In genomic region chr4:10912611-10913301, GRCm38 (mm10) we compare ENCODE assay signal across 8 mouse cellular contexts. TPM values are rescaled to one million over a fixed set of nuclear protein-coding genes. Genes with fewer than 3 reads are reported as not detected.
DNase-seq lines count a peak whose midpoint lies in the region; ATAC-seq and TF ChIP-seq lines count a peak whose summit lies in the region.

No protein-coding gene starts in this region.

- no peak overlapping the region for H3K4me2 ChIP-seq in intestine, embryonic 15.5 days (replicated peaks)
- H3K4me2 ChIP-seq in midbrain, embryonic 11.5 days: no peak overlapping the region

- H3K27me3 ChIP-seq in intestine, embryonic 15.5 days (replicated peaks): no peaks in the 10 kb centered on the region
- no peaks in the 10 kb centered on the region for H3K27me3 ChIP-seq in midbrain, embryonic 11.5 days (ENCODE audit: control insufficient read depth, insufficient read depth, low read length)

- no peak overlapping the region for H3K4me3 ChIP-seq in cortical plate, adult 2 months (ENCODE audit: insufficient read depth, low read length)
- no peak overlapping the region for H3K4me3 ChIP-seq in intestine, embryonic 15.5 days (replicated peaks)
- H3K4me3 ChIP-seq in midbrain, embryonic 11.5 days (ENCODE audit: low read depth, low read length): no peak overlapping the region

- no peaks in the 10 kb centered on the region for H3K9me3 ChIP-seq in intestine, embryonic 15.5 days
- no peaks in the 10 kb centered on the region for H3K9me3 ChIP-seq in midbrain, embryonic 11.5 days (ENCODE audit: control insufficient read depth, low read length)

- WGBS in intestine, embryonic 15.5 days: 33% methylated on average over 7 of the region's 7 CpGs
- 27% methylated on average over 7 of the region's 7 CpGs for WGBS in midbrain, embryonic 11.5 days

- peak; percentile 89 for ATAC-seq in intestine, embryonic 15.5 days
- peak; percentile 90 for ATAC-seq in midbrain, embryonic 11.5 days (ENCODE audit: low FRiP score)

- no peaks in the 10 kb centered on the region for H3K36me3 ChIP-seq in intestine, embryonic 15.5 days
- no peaks in the 10 kb centered on the region for H3K36me3 ChIP-seq in midbrain, embryonic 11.5 days (ENCODE audit: control insufficient read depth, insufficient read depth, low read length)

- H3K4me1 ChIP-seq in cortical plate, adult 2 months (ENCODE audit: control insufficient read depth, insufficient read depth, low read length): no peaks in the 10 kb centered on the region
- H3K4me1 ChIP-seq in intestine, embryonic 15.5 days (replicated peaks): no peaks in the 10 kb centered on the region
- H3K4me1 ChIP-seq in midbrain, embryonic 11.5 days (ENCODE audit: control insufficient read depth, insufficient read depth, low read length): no peaks in the 10 kb centered on the region

- TF ChIP-seq CTCF in cortical plate, adult 2 months (IDR thresholded peaks at IDR 0.05; ENCODE audit: extremely low read depth, insufficient read depth, low read length): peak; percentile 89

- H3K9ac ChIP-seq in intestine, embryonic 15.5 days: no peak overlapping the region
- no peak overlapping the region for H3K9ac ChIP-seq in midbrain, embryonic 11.5 days (ENCODE audit: low read length)

- intact Hi-C loops in left cerebral cortex, postnatal 14 days (cut with DNase I): loop anchor here (2.0 kb wide), 1 partner anchor 252 kb away; no protein-coding TSS in a partner anchor

- DNase-seq in adrenal gland, adult (ENCODE audit: inconsistent age in 2 of 2, low spot score in 1 of 2): peak; percentile 84 to 96
- peak; percentile 89 for DNase-seq in gastrocnemius, postnatal 10 days
- DNase-seq in left cerebral cortex, postnatal 14 days (ENCODE audit: low spot score in 2 of 2): peak; percentile 93 to 96
- DNase-seq in midbrain, embryonic 11.5 days (ENCODE audit: low spot score, missing footprints): peak; percentile 99
- DNase-seq in skeletal muscle tissue, adult 2 months (ENCODE audit: low read depth, low spot score): peak; percentile 52
- DNase-seq in yolk sac, embryonic 10.5 days (ENCODE audit: low spot score): peak; percentile 74

- no peak overlapping the region for H3K27ac ChIP-seq in cortical plate, adult 2 months (ENCODE audit: insufficient read depth, low read length)
- H3K27ac ChIP-seq in intestine, embryonic 15.5 days: no peak overlapping the region
- no peak overlapping the region for H3K27ac ChIP-seq in midbrain, embryonic 11.5 days (ENCODE audit: low read depth, low read length)

- TF ChIP-seq POLR2A in cortical plate, adult 2 months (IDR thresholded peaks at IDR 0.05; ENCODE audit: extremely low read depth, insufficient read depth, low read length): no peak

RNA-seq across cellular contexts. Expression of gene 2610301B20Rik, which starts 38.5 kb away (rescaled TPM):
- polyA plus RNA-seq in cortical plate, adult 2 months (2012; rRNA removed): 41.8 and 44.5 TPM in 2 replicates
- 1 to 10 TPM; 4.9 to 5.6 TPM for total RNA-seq in gastrocnemius, postnatal 10 days (2021)
- 21.4 TPM in 2 replicates for polyA plus RNA-seq in intestine, embryonic 15.5 days (2015; fragmentation: Nextera tagmentation; extraction: Ambion mirVana)
- total RNA-seq in left cerebral cortex, postnatal 14 days (2021): 10 to 100 TPM; 24.7 to 25.7 TPM
- polyA plus RNA-seq in midbrain, embryonic 11.5 days (2014; fragmentation: Nextera tagmentation; extraction: Ambion mirVana): 63.8 and 66.2 TPM in 2 replicates
